Comparison of ENCODE assay signal across 13 mouse cellular contexts in the genomic region with DNA sequence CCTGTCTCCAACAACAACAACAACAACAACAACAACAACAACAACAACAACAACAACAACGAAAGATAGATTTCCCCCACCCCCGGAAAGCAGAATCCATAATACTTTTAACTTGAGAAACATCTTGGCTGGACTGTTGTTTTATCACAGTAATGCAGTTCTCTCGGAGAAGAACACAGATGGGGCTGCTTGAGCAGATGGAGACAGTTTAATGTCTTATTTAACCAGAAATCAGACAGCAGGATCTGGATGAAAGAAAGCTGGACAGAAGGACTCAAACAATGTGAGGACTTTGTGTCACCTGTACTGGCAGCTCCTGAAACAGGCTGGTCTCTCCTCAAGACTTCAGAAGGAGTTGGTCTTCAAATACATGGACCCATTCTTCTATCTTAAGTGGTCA.
"Had no signal": no experiment of that assay in that cellular context is flagged by ENCODE, and none has a peak within 500 bp of the region (broad histone marks: within the 10 kb centered on the region; RNA-seq: fewer than 3 reads in every experiment).

No protein-coding gene starts in this region.

- DNase-seq: kidney, adult 2 months; kidney, postnatal 25 days; liver, embryonic 13.5 days; lung, adult 2 months; lung, postnatal 14 days; lung, postnatal 4 days; midbrain, embryonic 14.5 days; right cerebral cortex, postnatal 14 days; spleen, adult 18-20 months; thymus, postnatal 36 days had no signal

- H3K27ac ChIP-seq: kidney, postnatal 0 days; liver, embryonic 13.5 days; stomach, embryonic 15.5 days had no signal

- ATAC-seq: intestine, postnatal 0 days had no signal

- H3K4me3 ChIP-seq: liver, embryonic 13.5 days; stomach, embryonic 15.5 days had no signal
